Mouse (Mus musculus) urinary bladder, postnatal 36 days (tissue): ENCODE data around the gene Elk3.

Experiments
- DNase-seq, 2 experiments: peaks; one replicate each; pipeline ENCODE4 v3.0.0; 2022; ENCODE audit warnings: low spot score in 2 of 2, mixed read lengths in 1 of 2

Gene Elk3

GRCm38 (mm10) chr10:93269744-93270143, 41.2 kb downstream of the Elk3 start:
- no peak for DNase-seq

- DNase-seq: no peak
These were observed 42.6 kb downstream of the Elk3 start for GRCm38 (mm10) chr10:93268339-93268738.

- DNase-seq: no peak
These were observed 43.4 kb downstream of the Elk3 start for GRCm38 (mm10) chr10:93267509-93267908.

GRCm38 (mm10) chr10:93266521-93266920, 44.4 kb downstream of the Elk3 start:
- DNase-seq: no peak

GRCm38 (mm10) chr10:93265833-93266232, 45.1 kb downstream of the Elk3 start:
- no peak for DNase-seq

- no peak for DNase-seq
These were observed 46.9 kb downstream of the Elk3 start for GRCm38 (mm10) chr10:93264001-93264400.

GRCm38 (mm10) chr10:93263431-93263830, 47.5 kb downstream of the Elk3 start:
- no peak for DNase-seq

GRCm38 (mm10) chr10:93261981-93262499, 48.9 kb downstream of the Elk3 start:
- DNase-seq: peak; percentile 41 to 45

- no peak for DNase-seq
These were observed 49.6 kb downstream of the Elk3 start for GRCm38 (mm10) chr10:93261132-93261980.

GRCm38 (mm10) chr10:93259826-93260225, 51.1 kb downstream of the Elk3 start:
- DNase-seq: no peak

GRCm38 (mm10) chr10:93255294-93255693, 55.6 kb downstream of the Elk3 start:
- DNase-seq: no peak

GRCm38 (mm10) chr10:93253156-93253555, 57.8 kb downstream of the Elk3 start:
- no peak for DNase-seq

- no peak for DNase-seq
These were observed 58.3 kb downstream of the Elk3 start for GRCm38 (mm10) chr10:93252661-93253060.

- no peak for DNase-seq
These were observed 59.5 kb downstream of the Elk3 start for GRCm38 (mm10) chr10:93251426-93251825.

- DNase-seq: no peak
These were observed 60.3 kb downstream of the Elk3 start for GRCm38 (mm10) chr10:93250436-93251317.

- DNase-seq: no peak
These were observed 61.0 kb downstream of the Elk3 start for GRCm38 (mm10) chr10:93249901-93250300.

GRCm38 (mm10) chr10:93248416-93248815, 62.5 kb downstream of the Elk3 start:
- DNase-seq: no peak

- no peak for DNase-seq
These were observed 63.0 kb downstream of the Elk3 start for GRCm38 (mm10) chr10:93247902-93248301.

GRCm38 (mm10) chr10:93247422-93247821, 63.5 kb downstream of the Elk3 start:
- no peak for DNase-seq

- DNase-seq: no peak
These were observed 64.6 kb downstream of the Elk3 start for GRCm38 (mm10) chr10:93246185-93246920.

GRCm38 (mm10) chr10:93244209-93244705, 66.7 kb downstream of the Elk3 start:
- no peak for DNase-seq
